Mouse (Mus musculus) G1E (cell line): Measurements from ENCODE around the gene Hoxc5.

Experiments used
- CTCF ChIP-seq: IDR thresholded peaks from 2 replicates; pipeline ENCODE4 v1.5.1; 2012; ENCODE audit warnings: low read depth, low read length, inconsistent platforms, mixed read lengths
- GATA1 ChIP-seq: IDR thresholded peaks from 2 replicates; pipeline ENCODE4 v1.6.1; 2012; ENCODE audit warnings: borderline replicate concordance, low read length, inconsistent platforms, mixed read lengths
- GATA2 ChIP-seq: IDR thresholded peaks from 2 replicates; pipeline ENCODE4 v1.6.1; 2012; ENCODE audit warnings: low read depth, low read length, inconsistent platforms, borderline replicate concordance
- POLR2AphosphoS5 ChIP-seq: IDR thresholded peaks from 2 replicates; pipeline ENCODE4 v1.6.1; 2012; ENCODE audit warnings: low read depth, low read length, inconsistent platforms; ENCODE audit not compliant: insufficient replicate concordance

- TF ChIP-seq GATA1 (no peak), CTCF (no peak), POLR2AphosphoS5 (no peak), GATA2 (no peak)
These were observed 7.5 kb upstream of the Hoxc5 start for GRCm38 (mm10) chr15:102959663-102960191.
